Mouse (Mus musculus): ENCODE data around the gene Uckl1. TPM values are rescaled to one million over a fixed set of nuclear protein-coding genes. Genes with fewer than 3 reads are reported as not detected.

Gene Uckl1
- 30.7 and 32.7 TPM in 2 replicates for polyA plus RNA-seq (2016; fragmentation: Nextera tagmentation; extraction: Ambion mirVana)

DNA sequence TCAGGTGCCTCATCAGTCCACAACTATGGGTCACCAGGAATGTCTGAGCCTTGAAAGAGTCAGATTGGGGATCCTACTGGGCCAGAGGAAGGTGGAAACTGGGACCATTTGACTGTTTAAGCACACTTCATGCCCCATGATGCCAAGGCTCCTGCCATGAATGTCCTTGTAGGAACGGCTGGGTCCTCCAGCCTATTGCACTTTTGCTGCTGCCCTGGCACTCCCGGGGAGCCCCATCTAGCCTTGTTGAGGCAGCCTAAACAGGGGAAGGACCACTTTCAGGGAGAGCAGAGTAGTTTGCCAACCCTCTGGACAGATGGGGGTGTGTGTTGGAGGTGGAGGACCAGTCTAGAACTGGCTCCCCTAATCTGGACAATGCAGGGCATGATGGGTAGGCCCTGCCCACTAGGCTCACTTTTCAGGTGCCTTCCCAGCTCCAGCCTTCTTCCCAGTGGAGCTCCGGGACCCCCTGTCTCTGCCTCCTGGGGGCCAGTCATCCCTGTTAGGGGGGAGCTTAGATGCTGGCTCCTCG is at the start of gene Uckl1:
Gene Uckl1 (minus strand): TSS at position 482 of the 532 bp plus-strand sequence.
- no peak within 1 kb of the TSS for H3K9ac ChIP-seq
- H3K27me3 ChIP-seq (replicated peaks) = no peaks in the 10 kb centered on the region
- no peaks in the 10 kb centered on the region for H3K9me3 ChIP-seq (replicated peaks)
- peaks cover 23% of the 10 kb centered on the region for H3K4me1 ChIP-seq
- 76% methylated on average over 4 of the region's 4 CpGs for WGBS (ENCODE audit: insufficient replicate concordance)
- no peak within 1 kb of the TSS for H3K27ac ChIP-seq
- no peak within 1 kb of the TSS for H3K4me3 ChIP-seq
- ATAC-seq = no peak
- no peak within 1 kb of the TSS for H3K4me2 ChIP-seq
- H3K36me3 ChIP-seq = peaks cover 59% of the 10 kb centered on the region

DNA sequence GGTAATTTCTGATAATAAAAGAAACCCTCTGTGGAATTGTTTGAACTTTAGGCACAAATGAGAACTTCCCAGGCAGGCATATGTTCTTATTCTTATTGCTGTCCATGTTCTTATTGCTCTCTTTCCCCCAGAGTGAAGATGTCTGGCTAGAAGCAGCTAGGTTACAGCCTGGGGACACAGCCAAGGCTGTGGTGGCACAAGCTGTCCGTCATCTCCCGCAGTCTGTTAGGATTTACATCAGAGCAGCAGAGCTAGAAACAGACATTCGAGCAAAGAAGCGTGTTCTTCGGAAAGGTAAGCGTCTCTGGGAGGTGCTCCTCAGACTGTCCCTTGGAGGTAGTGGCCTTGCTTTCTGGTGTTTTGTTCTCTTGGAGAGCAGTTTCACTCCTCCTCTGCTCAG is 47.9 kb upstream of the Uckl1 start:
- no peak for ATAC-seq
- Histone ChIP-seq H3K4me1 (peaks cover 9% of the 10 kb centered on the region), H3K27ac (no peak overlapping the region), H3K4me2 (no peak overlapping the region), H3K27me3 (replicated peaks) (no peaks in the 10 kb centered on the region), H3K4me3 (no peak overlapping the region), H3K9ac (no peak overlapping the region), H3K36me3 (peaks cover 79% of the 10 kb centered on the region), H3K9me3 (replicated peaks) (no peaks in the 10 kb centered on the region)
- 85% methylated on average over 6 of the region's 6 CpGs for WGBS (ENCODE audit: insufficient replicate concordance)

- H3K27ac ChIP-seq = no peak overlapping the region
- no peaks in the 10 kb centered on the region for H3K27me3 ChIP-seq (replicated peaks)
- peaks cover 18% of the 10 kb centered on the region for H3K4me1 ChIP-seq
- no peaks in the 10 kb centered on the region for H3K9me3 ChIP-seq (replicated peaks)
- H3K4me2 ChIP-seq = no peak overlapping the region
- ATAC-seq = no peak
- no peak overlapping the region for H3K4me3 ChIP-seq
- no peak overlapping the region for H3K9ac ChIP-seq
- H3K36me3 ChIP-seq = peaks cover 66% of the 10 kb centered on the region
These were observed 43.8 kb upstream of the Uckl1 start for GRCm38 (mm10) chr2:181628471-181628870.

GRCm38 (mm10) chr2:181623401-181623800 is 38.7 kb upstream of the Uckl1 start:
- Histone ChIP-seq H3K4me2 (no peak overlapping the region), H3K9me3 (replicated peaks) (no peaks in the 10 kb centered on the region), H3K36me3 (peaks cover 72% of the 10 kb centered on the region), H3K27me3 (replicated peaks) (no peaks in the 10 kb centered on the region), H3K9ac (no peak overlapping the region), H3K27ac (no peak overlapping the region), H3K4me1 (peaks cover 14% of the 10 kb centered on the region), H3K4me3 (no peak overlapping the region)
- no peak for ATAC-seq

- H3K4me2 ChIP-seq = no peak overlapping the region
- no peaks in the 10 kb centered on the region for H3K27me3 ChIP-seq (replicated peaks)
- H3K4me3 ChIP-seq = no peak overlapping the region
- peaks cover 77% of the 10 kb centered on the region for H3K36me3 ChIP-seq
- H3K9ac ChIP-seq = no peak overlapping the region
- no peaks in the 10 kb centered on the region for H3K9me3 ChIP-seq (replicated peaks)
- 77% methylated on average over 5 of the region's 5 CpGs for WGBS (ENCODE audit: insufficient replicate concordance)
- 0 out of 2 replicates have a peak, but pooled peaks cover 2% of the 10 kb centered on the region for H3K4me1 ChIP-seq
- H3K27ac ChIP-seq = no peak overlapping the region
- ATAC-seq = no peak
These were observed 34.2 kb upstream of the Uckl1 start for GRCm38 (mm10) chr2:181618761-181619495.

DNA sequence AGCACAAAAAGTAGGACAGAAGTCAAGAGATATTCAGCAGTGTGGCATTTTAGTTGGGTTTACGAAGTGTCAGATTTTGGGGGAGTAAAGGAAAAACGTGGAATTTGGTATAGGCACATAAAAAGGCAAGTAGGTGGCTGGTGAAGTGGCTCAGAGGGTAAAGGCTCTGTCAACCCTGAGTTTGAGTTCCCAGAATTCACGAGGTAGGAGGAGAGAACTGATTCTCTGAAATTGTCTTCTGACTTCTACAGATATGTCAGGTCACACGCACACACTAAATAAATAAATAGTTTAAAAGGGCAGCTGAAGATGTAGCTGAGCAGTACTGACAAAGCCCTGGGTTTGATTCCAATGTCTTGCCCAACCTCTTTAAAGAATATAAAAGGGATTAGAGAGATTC is 17.7 kb upstream of the Uckl1 start:
- H3K9ac ChIP-seq = peak overlapping the region; percentile 91

DNA sequence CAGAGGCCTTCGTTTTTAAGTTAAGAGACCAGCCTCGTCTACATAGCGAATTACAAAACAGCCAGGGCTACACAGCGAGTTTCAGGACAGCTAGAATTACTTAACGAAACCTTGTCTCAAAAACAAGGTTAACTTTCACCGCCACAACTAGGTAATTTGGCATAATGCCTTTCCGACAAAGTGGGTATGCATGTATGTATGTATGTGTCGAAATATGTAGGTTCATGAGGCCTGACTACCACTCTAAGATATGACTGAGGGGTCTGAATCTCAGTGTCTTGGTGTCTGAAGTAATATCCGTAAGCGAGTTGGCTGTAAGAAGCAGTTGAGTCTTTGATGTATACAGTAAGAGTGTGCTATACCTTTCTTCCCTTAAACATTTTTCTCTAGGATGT is 17.1 kb upstream of the Uckl1 start:
- Histone ChIP-seq H3K4me3 (peak overlapping the region; percentile 98), H3K36me3 (peaks cover 4% of the 10 kb centered on the region), H3K9ac (peak overlapping the region; percentile 91), H3K27me3 (replicated peaks) (peaks cover 33% of the 10 kb centered on the region), H3K27ac (peak overlapping the region; percentile 85), H3K9me3 (replicated peaks) (no peaks in the 10 kb centered on the region), H3K4me1 (peaks cover 48% of the 10 kb centered on the region), H3K4me2 (peak overlapping the region; percentile 84)
- no peak for ATAC-seq
- WGBS (ENCODE audit: insufficient replicate concordance) = 23% methylated on average over 10 of the region's 10 CpGs

More for the DNA sequence above, 17.7 kb upstream of the Uckl1 start:
- H3K4me1 ChIP-seq = peaks cover 48% of the 10 kb centered on the region
- H3K27me3 ChIP-seq (replicated peaks) = peaks cover 29% of the 10 kb centered on the region
- no peaks in the 10 kb centered on the region for H3K9me3 ChIP-seq (replicated peaks)
- WGBS (ENCODE audit: insufficient replicate concordance) = 50% methylated on average over 4 of the region's 4 CpGs
- peak overlapping the region; percentile 85; the same call in 1 of the 2 replicates for H3K27ac ChIP-seq
- H3K4me2 ChIP-seq = peak overlapping the region; percentile 84
- H3K36me3 ChIP-seq = peaks cover 4% of the 10 kb centered on the region
- peak overlapping the region; percentile 98 for H3K4me3 ChIP-seq
- ATAC-seq = no peak

DNA sequence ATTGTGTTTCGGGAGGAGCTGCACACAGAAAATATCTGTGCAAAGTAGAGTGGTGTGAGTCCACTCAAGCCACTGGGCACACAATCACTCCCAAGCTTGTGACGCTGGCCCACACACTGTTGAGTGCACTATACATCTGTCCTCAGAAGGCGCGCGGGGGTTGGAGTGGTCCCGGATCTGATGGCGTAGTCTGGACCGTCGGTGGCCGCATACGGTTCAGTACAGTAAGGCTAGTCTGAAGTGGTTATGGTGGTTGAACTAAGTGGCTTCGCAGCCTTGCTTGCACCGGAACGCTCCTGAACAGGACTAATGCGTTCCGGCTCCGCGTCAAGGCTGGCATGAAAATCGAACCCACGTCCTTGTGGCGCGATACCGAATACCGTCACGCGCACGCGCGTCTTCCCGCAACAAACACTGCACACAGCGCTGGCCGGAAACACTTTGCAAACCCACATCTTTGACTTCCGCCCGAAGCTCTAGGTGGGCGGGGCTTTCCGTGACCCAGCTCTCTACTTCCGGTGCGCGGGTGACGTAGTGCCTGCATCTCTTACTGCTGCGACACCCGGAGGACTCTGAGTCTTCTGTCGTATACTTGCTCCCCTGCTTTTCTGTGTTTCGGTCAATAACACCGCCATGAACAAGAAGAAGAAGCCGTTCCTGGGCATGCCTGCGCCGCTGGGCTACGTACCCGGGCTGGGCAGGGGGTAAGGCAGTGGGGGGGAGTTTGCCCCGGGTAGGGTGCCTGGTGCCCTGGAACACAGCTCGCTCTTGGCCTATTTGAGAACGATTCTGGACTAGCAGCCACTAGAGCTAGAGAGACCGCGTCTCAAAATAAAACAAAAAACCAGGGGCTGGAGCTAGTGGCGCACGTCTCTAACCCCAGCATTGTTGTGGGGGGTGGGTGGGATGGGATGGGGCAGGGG is 16.4 kb upstream of the Uckl1 start:
- Histone ChIP-seq H3K36me3 (peaks cover 4% of the 10 kb centered on the region), H3K9ac (peak overlapping the region; percentile 91), H3K27ac (peak overlapping the region; percentile 85), H3K9me3 (replicated peaks) (no peaks in the 10 kb centered on the region), H3K27me3 (replicated peaks) (peaks cover 33% of the 10 kb centered on the region), H3K4me2 (peak overlapping the region; percentile 84), H3K4me3 (peak overlapping the region; percentile 98), H3K4me1 (peaks cover 48% of the 10 kb centered on the region)
- WGBS (ENCODE audit: insufficient replicate concordance) = 2% methylated on average over 57 of the region's 57 CpGs
- ATAC-seq = peak; percentile 96

- Histone ChIP-seq H3K27ac (peak overlapping the region; percentile 85; the same call in 1 of the 2 replicates), H3K9me3 (replicated peaks) (no peaks in the 10 kb centered on the region), H3K4me3 (peak overlapping the region; percentile 98), H3K27me3 (replicated peaks) (peaks cover 33% of the 10 kb centered on the region), H3K9ac (peak overlapping the region; percentile 91), H3K36me3 (no peaks in the 10 kb centered on the region), H3K4me2 (peak overlapping the region; percentile 84), H3K4me1 (peaks cover 48% of the 10 kb centered on the region)
- WGBS (ENCODE audit: insufficient replicate concordance) = 66% methylated on average over 6 of the region's 6 CpGs
- no peak for ATAC-seq
These were observed 15.6 kb upstream of the Uckl1 start for GRCm38 (mm10) chr2:181600226-181600758.

- Histone ChIP-seq H3K4me3 (peak within 1 kb of the TSS; percentile 70), H3K4me2 (peak within 1 kb of the TSS; percentile 96), H3K27me3 (replicated peaks) (peaks cover 33% of the 10 kb centered on the region), H3K36me3 (no peaks in the 10 kb centered on the region), H3K9me3 (replicated peaks) (no peaks in the 10 kb centered on the region), H3K27ac (peak within 1 kb of the TSS; percentile 46; the same call in 1 of the 2 replicates), H3K9ac (peak within 1 kb of the TSS; percentile 73), H3K4me1 (peaks cover 48% of the 10 kb centered on the region)
- ATAC-seq = no peak
- WGBS (ENCODE audit: insufficient replicate concordance) = 2% methylated on average over 66 of the region's 71 CpGs
These were observed 14.0 kb upstream of the Uckl1 start, which contains the start of gene Samd10 for GRCm38 (mm10) chr2:181598454-181599351. Gene Samd10 (minus strand): TSS chr2:181599212.
